Mouse (Mus musculus) liver, embryonic 16.5 days (tissue): ENCODE data around the gene Rnf2. TPM values are rescaled to one million over a fixed set of nuclear protein-coding genes. Genes with fewer than 3 reads are reported as not detected.
A peak's percentile ranks its signal among the peaks of the same experiment; 100 is the strongest.

Experiments used
- ATAC-seq: fragments of 200-750 bp; cut with Nextera tagmentation; 2 replicates; pipeline ENCODE4 v1.8.0; 2017; ENCODE audit warnings: low read depth, mild to moderate bottlenecking, moderate number of reproducible peaks, moderate library complexity
- H3K27ac ChIP-seq: fragments of 300-500 bp; sonication (generic); 2 replicates; pipeline ENCODE4 v1.5.1; 2014; ENCODE audit warnings: mild to moderate bottlenecking, low read length
- H3K27me3 ChIP-seq: fragments of 300-500 bp; sonication (generic); 2 replicates; pipeline ENCODE4 v1.6.1; 2014; ENCODE audit warnings: low read depth, low read length, mixed read lengths; ENCODE audit not compliant: control insufficient read depth, insufficient read depth
- H3K36me3 ChIP-seq: fragments of 300-500 bp; sonication (generic); 2 replicates; pipeline ENCODE4 v1.6.1; 2014; ENCODE audit warnings: mild to moderate bottlenecking; ENCODE audit not compliant: control insufficient read depth, insufficient read depth
- H3K4me1 ChIP-seq: fragments of 300-500 bp; sonication (generic); 2 replicates; pipeline ENCODE4 v1.6.1; 2014; ENCODE audit warnings: low read depth, low read length, mixed read lengths; ENCODE audit not compliant: control insufficient read depth
- H3K4me2 ChIP-seq: fragments of 300-500 bp; sonication (generic); 2 replicates; pipeline ENCODE4 v1.6.1; 2014; ENCODE audit warnings: low read depth, low read length, mixed read lengths
- H3K4me3 ChIP-seq: fragments of 300-500 bp; sonication (generic); 2 replicates; pipeline ENCODE4 v1.5.1; 2014; ENCODE audit warnings: low read depth, mild to moderate bottlenecking, low read length
- H3K9ac ChIP-seq: fragments of 300-500 bp; sonication (generic); 2 replicates; pipeline ENCODE4 v1.6.1; 2014; ENCODE audit warnings: low read depth, low read length
- H3K9me3 ChIP-seq: fragments of 300-500 bp; sonication (generic); replicated peaks from 2 replicates; pipeline ENCODE4 v1.6.1; 2016; ENCODE audit warnings: low read length; ENCODE audit not compliant: control insufficient read depth
- WGBS: fragments of 180-500 bp; shearing (Covaris S2); extraction: QIAGEN DNeasy Blood & Tissue Kit; methylation state at CpG from one replicate; pipeline ENCODE4 v1.1.7; 2014; ENCODE audit not compliant: insufficient replicate concordance; 5-methylcytosine and 5-hydroxymethylcytosine counted together
- polyA plus RNA-seq: library from polyadenylated mRNA; unstranded; fragments of >200 nt; fragmentation: Nextera tagmentation; extraction: Ambion mirVana; gene quantifications from 2 replicates; pipeline ENCODE4 v1.2.1, GENCODE M21; 2015

Rnf2 gene
- polyA plus RNA-seq, 1 experiment from 2014 or later = 19.1 TPM

- Histone ChIP-seq H3K36me3 (no peaks in the 10 kb centered on the region), H3K27ac (no peak overlapping the region), H3K4me2 (no peak overlapping the region), H3K9ac (no peak overlapping the region), H3K9me3 (no peaks in the 10 kb centered on the region), H3K4me1 (no peaks in the 10 kb centered on the region), H3K27me3 (no peaks in the 10 kb centered on the region), H3K4me3 (no peak overlapping the region)
- no peak for ATAC-seq
- 72% methylated on average over 3 of the region's 3 CpGs for WGBS
Measured at GRCm38 (mm10) chr1:151516871-151517270, 16.1 kb upstream of the Rnf2 start.

- Histone ChIP-seq H3K4me1 (no peaks in the 10 kb centered on the region), H3K9ac (no peak overlapping the region), H3K9me3 (no peaks in the 10 kb centered on the region), H3K4me3 (no peak overlapping the region), H3K27ac (no peak overlapping the region), H3K36me3 (no peaks in the 10 kb centered on the region), H3K4me2 (no peak overlapping the region), H3K27me3 (no peaks in the 10 kb centered on the region)
- no peak for ATAC-seq
- 76% methylated on average over 1 of the region's 1 CpGs for WGBS
Measured at GRCm38 (mm10) chr1:151515733-151516132, 15.0 kb upstream of the Rnf2 start.

GRCm38 (mm10) chr1:151514119-151514518, 13.4 kb upstream of the Rnf2 start:
- H3K36me3 ChIP-seq = no peaks in the 10 kb centered on the region
- no peak overlapping the region for H3K9ac ChIP-seq
- no peaks in the 10 kb centered on the region for H3K4me1 ChIP-seq
- no peak for ATAC-seq
- no peak overlapping the region for H3K4me2 ChIP-seq
- no peak overlapping the region for H3K27ac ChIP-seq
- no peak overlapping the region for H3K4me3 ChIP-seq
- H3K9me3 ChIP-seq = no peaks in the 10 kb centered on the region
- no peaks in the 10 kb centered on the region for H3K27me3 ChIP-seq
- WGBS = 68% methylated on average over 4 of the region's 4 CpGs

GRCm38 (mm10) chr1:151510811-151511210, 10.1 kb upstream of the Rnf2 start:
- H3K27ac ChIP-seq = no peak overlapping the region
- 48% methylated on average over 4 of the region's 4 CpGs for WGBS
- ATAC-seq = peak; percentile 27; the same call in 1 of the 2 replicates
- no peaks in the 10 kb centered on the region for H3K4me1 ChIP-seq
- no peak overlapping the region for H3K4me3 ChIP-seq
- no peaks in the 10 kb centered on the region for H3K9me3 ChIP-seq
- H3K36me3 ChIP-seq = no peaks in the 10 kb centered on the region
- no peaks in the 10 kb centered on the region for H3K27me3 ChIP-seq
- no peak overlapping the region for H3K9ac ChIP-seq
- no peak overlapping the region for H3K4me2 ChIP-seq

GRCm38 (mm10) chr1:151499815-151500501, 797 bp downstream of the Rnf2 start:
- ATAC-seq = peak; percentile 54
- Histone ChIP-seq H3K27me3 (no peaks in the 10 kb centered on the region), H3K36me3 (no peaks in the 10 kb centered on the region), H3K4me2 (peak overlapping the region; percentile 78), H3K4me1 (peaks cover 12% of the 10 kb centered on the region), H3K9me3 (no peaks in the 10 kb centered on the region), H3K27ac (peak overlapping the region; percentile 91), H3K4me3 (peak overlapping the region; percentile 93), H3K9ac (peak overlapping the region; percentile 94)
- under 1% methylated on average over 56 of the region's 59 CpGs for WGBS

- no peak overlapping the region for H3K27ac ChIP-seq
- H3K4me2 ChIP-seq = no peak overlapping the region
- H3K36me3 ChIP-seq = no peaks in the 10 kb centered on the region
- peaks cover 12% of the 10 kb centered on the region for H3K4me1 ChIP-seq
- ATAC-seq = no peak
- 63% methylated on average over 3 of the region's 3 CpGs for WGBS
- no peak overlapping the region for H3K4me3 ChIP-seq
- no peaks in the 10 kb centered on the region for H3K9me3 ChIP-seq
- H3K9ac ChIP-seq = no peak overlapping the region
- H3K27me3 ChIP-seq = no peaks in the 10 kb centered on the region
Measured at GRCm38 (mm10) chr1:151498381-151498780, 2.4 kb downstream of the Rnf2 start.

GRCm38 (mm10) chr1:151497942-151498341, 2.8 kb downstream of the Rnf2 start:
- Histone ChIP-seq H3K9ac (no peak overlapping the region), H3K4me2 (no peak overlapping the region), H3K9me3 (no peaks in the 10 kb centered on the region), H3K27ac (no peak overlapping the region), H3K36me3 (no peaks in the 10 kb centered on the region), H3K27me3 (no peaks in the 10 kb centered on the region), H3K4me1 (peaks cover 12% of the 10 kb centered on the region), H3K4me3 (no peak overlapping the region)
- WGBS = 69% methylated on average over 2 of the region's 2 CpGs
- ATAC-seq = no peak

- Histone ChIP-seq H3K9me3 (no peaks in the 10 kb centered on the region), H3K4me2 (no peak overlapping the region), H3K4me3 (no peak overlapping the region), H3K27me3 (no peaks in the 10 kb centered on the region), H3K9ac (no peak overlapping the region), H3K36me3 (no peaks in the 10 kb centered on the region), H3K4me1 (peaks cover 12% of the 10 kb centered on the region), H3K27ac (no peak overlapping the region)
- WGBS = 78% methylated on average over 8 of the region's 8 CpGs
- ATAC-seq = no peak
Measured at GRCm38 (mm10) chr1:151497028-151497427, 3.7 kb downstream of the Rnf2 start.

- no peaks in the 10 kb centered on the region for H3K27me3 ChIP-seq
- no peaks in the 10 kb centered on the region for H3K36me3 ChIP-seq
- no peaks in the 10 kb centered on the region for H3K9me3 ChIP-seq
- no peak overlapping the region for H3K27ac ChIP-seq
- 42% methylated on average over 2 of the region's 2 CpGs for WGBS
- H3K9ac ChIP-seq = no peak overlapping the region
- ATAC-seq = no peak
- H3K4me2 ChIP-seq = no peak overlapping the region
- H3K4me1 ChIP-seq = peaks cover 12% of the 10 kb centered on the region
- no peak overlapping the region for H3K4me3 ChIP-seq
Measured at GRCm38 (mm10) chr1:151495635-151496285, 5.0 kb downstream of the Rnf2 start.
